Comparison of ENCODE assay signal across 30 mouse cellular contexts in genomic region chr4:139960724-139961315, GRCm38 (mm10). TPM values are rescaled to one million over a fixed set of nuclear protein-coding genes. Genes with fewer than 3 reads are reported as not detected.
DNase-seq lines count a peak whose midpoint lies in the region; ATAC-seq lines count a peak whose summit lies in the region.
"Had no signal": no experiment of that assay in that cellular context is flagged by ENCODE, and none has a peak within 500 bp of the region (broad histone marks: within the 10 kb centered on the region; RNA-seq: fewer than 3 reads in every experiment).

No protein-coding gene starts in this region.

- peak; percentile 21 for DNase-seq in adrenal gland, adult 2 months
- DNase-seq in adrenal gland, adult 18-20 months (ENCODE audit: low spot score in 2 of 2): no peak
- no peak for DNase-seq in midbrain, embryonic 10.5 days (ENCODE audit: low spot score)
- no peak for DNase-seq in midbrain, embryonic 14.5 days
- no peak for DNase-seq in MN1 (ENCODE audit: low spot score)
- DNase-seq: adrenal gland, postnatal 10 days; cerebellum, adult 11-12 months; gastrocnemius, postnatal 14 days; heart, postnatal 14 days; kidney, postnatal 36 days; liver, embryonic 13.5 days; lung, adult 2 months; lung, postnatal 14 days; right cerebral cortex, postnatal 4 days; thymus, postnatal 14 days had no signal

- H3K27me3 ChIP-seq in hindbrain, embryonic 15.5 days: no peaks in the 10 kb centered on the region
- H3K27me3 ChIP-seq in hindbrain, embryonic 12.5 days: 0 out of 2 replicates have a peak, but pooled peaks cover 4% of the 10 kb centered on the region
- no peaks in the 10 kb centered on the region for H3K27me3 ChIP-seq in midbrain, embryonic 10.5 days (ENCODE audit: low read depth, poor library complexity, severe bottlenecking)
- no peaks in the 10 kb centered on the region for H3K27me3 ChIP-seq in midbrain, embryonic 14.5 days (ENCODE audit: control insufficient read depth, insufficient read depth, low read length)
- H3K27me3 ChIP-seq in midbrain, embryonic 15.5 days (replicated peaks): no peaks in the 10 kb centered on the region
- H3K27me3 ChIP-seq: embryonic facial prominence, embryonic 15.5 days; limb, embryonic 12.5 days; liver, embryonic 13.5 days; neural tube, embryonic 13.5 days; Patski had no signal

- H3K27ac ChIP-seq in hindbrain, embryonic 15.5 days (replicated peaks): no peak overlapping the region
- H3K27ac ChIP-seq in hindbrain, embryonic 12.5 days: no peak overlapping the region
- H3K27ac ChIP-seq in midbrain, embryonic 10.5 days (replicated peaks): peak overlapping the region; percentile 46
- H3K27ac ChIP-seq in midbrain, embryonic 14.5 days (replicated peaks; ENCODE audit: low read depth, low read length): no peak overlapping the region
- H3K27ac ChIP-seq in midbrain, embryonic 15.5 days: 0 out of 2 replicates have a peak overlapping the region, but pooled peaks have one; percentile 39
- H3K27ac ChIP-seq: embryonic facial prominence, embryonic 15.5 days; hindbrain, embryonic 13.5 days; layer of hippocampus, adult 2 months; left cerebral cortex, adult 2 months; limb, embryonic 12.5 days; liver, embryonic 13.5 days; neural tube, embryonic 13.5 days had no signal

- WGBS in hindbrain, embryonic 15.5 days: 66% methylated on average over 10 of the region's 10 CpGs
- 87% methylated on average over 10 of the region's 10 CpGs for WGBS in hindbrain, embryonic 12.5 days
- 97% methylated on average over 10 of the region's 10 CpGs for WGBS in midbrain, embryonic 10.5 days
- 85% methylated on average over 10 of the region's 10 CpGs for WGBS in midbrain, embryonic 14.5 days
- WGBS in midbrain, embryonic 15.5 days: 87% methylated on average over 10 of the region's 10 CpGs

- H3K9me3 ChIP-seq in hindbrain, embryonic 15.5 days: no peaks in the 10 kb centered on the region
- no peaks in the 10 kb centered on the region for H3K9me3 ChIP-seq in hindbrain, embryonic 12.5 days (replicated peaks)
- H3K9me3 ChIP-seq in midbrain, embryonic 10.5 days (replicated peaks): no peaks in the 10 kb centered on the region
- H3K9me3 ChIP-seq in midbrain, embryonic 14.5 days (ENCODE audit: control insufficient read depth, low read length): no peaks in the 10 kb centered on the region
- no peaks in the 10 kb centered on the region for H3K9me3 ChIP-seq in midbrain, embryonic 15.5 days
- H3K9me3 ChIP-seq: embryonic facial prominence, embryonic 15.5 days; hindbrain, embryonic 13.5 days; limb, embryonic 12.5 days; neural tube, embryonic 13.5 days had no signal

- no peak overlapping the region for H3K4me3 ChIP-seq in hindbrain, embryonic 15.5 days
- no peak overlapping the region for H3K4me3 ChIP-seq in hindbrain, embryonic 12.5 days
- H3K4me3 ChIP-seq in midbrain, embryonic 10.5 days: no peak overlapping the region
- H3K4me3 ChIP-seq in midbrain, embryonic 14.5 days (replicated peaks; ENCODE audit: low read depth, low read length): no peak overlapping the region
- H3K4me3 ChIP-seq in midbrain, embryonic 15.5 days: no peak overlapping the region
- H3K4me3 ChIP-seq: embryonic facial prominence, embryonic 15.5 days; hindbrain, embryonic 13.5 days; layer of hippocampus, adult 2 months; left cerebral cortex, adult 2 months; limb, embryonic 12.5 days; liver, embryonic 13.5 days; neural tube, embryonic 13.5 days had no signal

- peaks cover 17% of the 10 kb centered on the region for H3K4me1 ChIP-seq in hindbrain, embryonic 15.5 days (replicated peaks)
- H3K4me1 ChIP-seq in hindbrain, embryonic 12.5 days: peaks cover 6% of the 10 kb centered on the region
- H3K4me1 ChIP-seq in midbrain, embryonic 10.5 days: peaks cover 15% of the 10 kb centered on the region
- H3K4me1 ChIP-seq in midbrain, embryonic 14.5 days (ENCODE audit: control insufficient read depth, insufficient read depth, low read length): 0 out of 2 replicates have a peak, but pooled peaks cover 4% of the 10 kb centered on the region
- peaks cover 5% of the 10 kb centered on the region; the same call in 1 of the 2 replicates for H3K4me1 ChIP-seq in midbrain, embryonic 15.5 days
- H3K4me1 ChIP-seq: embryonic facial prominence, embryonic 15.5 days; limb, embryonic 12.5 days; liver, embryonic 13.5 days had no signal

- no peak overlapping the region for H3K9ac ChIP-seq in hindbrain, embryonic 15.5 days
- H3K9ac ChIP-seq in hindbrain, embryonic 12.5 days: no peak overlapping the region
- H3K9ac ChIP-seq in midbrain, embryonic 14.5 days (replicated peaks; ENCODE audit: low read length): no peak overlapping the region
- H3K9ac ChIP-seq in midbrain, embryonic 15.5 days: no peak overlapping the region
- H3K9ac ChIP-seq: embryonic facial prominence, embryonic 15.5 days; hindbrain, embryonic 13.5 days; limb, embryonic 12.5 days; liver, embryonic 13.5 days had no signal

- no peaks in the 10 kb centered on the region for H3K36me3 ChIP-seq in hindbrain, embryonic 15.5 days
- no peaks in the 10 kb centered on the region for H3K36me3 ChIP-seq in hindbrain, embryonic 12.5 days
- no peaks in the 10 kb centered on the region for H3K36me3 ChIP-seq in midbrain, embryonic 10.5 days
- H3K36me3 ChIP-seq in midbrain, embryonic 14.5 days (ENCODE audit: control insufficient read depth, insufficient read depth, low read length): no peaks in the 10 kb centered on the region
- H3K36me3 ChIP-seq in midbrain, embryonic 15.5 days (replicated peaks): no peaks in the 10 kb centered on the region
- H3K36me3 ChIP-seq: embryonic facial prominence, embryonic 15.5 days; G1E; hindbrain, embryonic 13.5 days; limb, embryonic 12.5 days; liver, embryonic 13.5 days; neural tube, embryonic 13.5 days had no signal

- no peak overlapping the region for H3K4me2 ChIP-seq in hindbrain, embryonic 15.5 days
- no peak overlapping the region for H3K4me2 ChIP-seq in hindbrain, embryonic 12.5 days (replicated peaks)
- no peak overlapping the region for H3K4me2 ChIP-seq in midbrain, embryonic 14.5 days (ENCODE audit: low read length)
- no peak overlapping the region for H3K4me2 ChIP-seq in midbrain, embryonic 15.5 days
- H3K4me2 ChIP-seq: embryonic facial prominence, embryonic 15.5 days; hindbrain, embryonic 13.5 days; limb, embryonic 12.5 days; liver, embryonic 13.5 days; neural tube, embryonic 13.5 days had no signal

- ATAC-seq in hindbrain, embryonic 15.5 days (ENCODE audit: low FRiP score, low read depth): peak; percentile 15; the same call in 1 of the 2 replicates
- ATAC-seq in hindbrain, embryonic 12.5 days (ENCODE audit: low FRiP score): no peak
- ATAC-seq in midbrain, embryonic 14.5 days (ENCODE audit: low FRiP score, low TSS enrichment): no peak
- no peak for ATAC-seq in midbrain, embryonic 15.5 days (replicated peaks)
- ATAC-seq: forebrain, embryonic 14.5 days; Patski had no signal

RNA-seq across cellular contexts. Expression of gene Klhdc7a, which starts 7.0 kb away (rescaled TPM):
- 10 to 100 TPM; 10.2 to 22.0 TPM for total RNA-seq in adrenal gland, adult 2 months (2021)
- 15.2 and 25.1 TPM in 2 replicates for polyA plus RNA-seq in adrenal gland, adult 2 months (2012; rRNA removed)
- 10 to 100 TPM in 1 of 2 experiments, 1 to 10 TPM in 1; 7.7 to 27.3 TPM for total RNA-seq in adrenal gland, adult 18-20 months (2021)
- polyA plus RNA-seq in hindbrain, embryonic 15.5 days (2015; fragmentation: Nextera tagmentation; extraction: Ambion mirVana): 0.56 and 0.73 TPM in 2 replicates
- 0.38 and 0.59 TPM in 2 replicates for polyA plus RNA-seq in hindbrain, embryonic 12.5 days (2016; fragmentation: Nextera tagmentation; extraction: Ambion mirVana)
- polyA plus RNA-seq in midbrain, embryonic 10.5 days (2016; fragmentation: Nextera tagmentation; extraction: Ambion mirVana): 0.11 and 0.22 TPM in 2 replicates
- 0.32 TPM in 1 of 2 replicates, not detected in the other for polyA plus RNA-seq in midbrain, embryonic 14.5 days (2014; fragmentation: Nextera tagmentation; extraction: Ambion mirVana)
- polyA plus RNA-seq in midbrain, embryonic 15.5 days (2015; fragmentation: Nextera tagmentation; extraction: Ambion mirVana): 0.74 and 0.78 TPM in 2 replicates
- total RNA-seq: granulocyte monocyte progenitor cell, adult 5-6 weeks; megakaryocyte progenitor cell, adult 5-6 weeks had no signal
- polyA plus RNA-seq: G1E; heart, embryonic 14.5 days; limb, embryonic 12.5 days had no signal

Comparison
In these comparisons a context has a peak if more than half of its experiments do, and no peak if none do; other contexts are left out.
1. H3K27ac ChIP-seq: peak in midbrain, embryonic 10.5 days (single experiment) and midbrain, embryonic 15.5 days (single experiment); none in hindbrain, embryonic 15.5 days (single experiment), hindbrain, embryonic 12.5 days (single experiment) and midbrain, embryonic 14.5 days (single experiment).